Mouse (Mus musculus) frontal cortex, postnatal 10 days (tissue): ENCODE results near the gene Naaa.

Experiments used
- DNase-seq, 2 experiments: peaks; one replicate each; pipeline ENCODE4 v3.0.0; 2022; ENCODE audit warnings: low spot score in 2 of 2, mixed read lengths in 1 of 2

Naaa gene

GRCm38 (mm10) chr5:92277437-92278394 lies at the start of gene Naaa:
Gene Naaa, minus strand, starts transcription at chr5:92278170.
- peak; percentile 63 to 71 for DNase-seq

GRCm38 (mm10) chr5:92327367-92327766 lies 49.4 kb upstream of the Naaa start:
- DNase-seq = no peak

GRCm38 (mm10) chr5:92323264-92323663 lies 45.3 kb upstream of the Naaa start:
- DNase-seq = no peak

GRCm38 (mm10) chr5:92322612-92323011 lies 44.6 kb upstream of the Naaa start:
- DNase-seq = no peak

GRCm38 (mm10) chr5:92321631-92322400 lies 43.8 kb upstream of the Naaa start:
- no peak for DNase-seq

GRCm38 (mm10) chr5:92318596-92318995 lies 40.6 kb upstream of the Naaa start:
- DNase-seq = no peak

GRCm38 (mm10) chr5:92318119-92318518 lies 40.1 kb upstream of the Naaa start:
- no peak for DNase-seq

- DNase-seq = no peak
Observed at GRCm38 (mm10) chr5:92313776-92314175, 35.8 kb upstream of the Naaa start.

GRCm38 (mm10) chr5:92312046-92312715 lies 34.2 kb upstream of the Naaa start:
- peak; percentile 73 to 80 for DNase-seq

GRCm38 (mm10) chr5:92309681-92310511 lies 31.9 kb upstream of the Naaa start, which contains the start of gene Sdad1:
Gene Sdad1, minus strand, starts transcription at chr5:92310479.
- DNase-seq = peak; percentile 92 to 93

- no peak for DNase-seq
Observed at GRCm38 (mm10) chr5:92304291-92304690, 26.3 kb upstream of the Naaa start.

GRCm38 (mm10) chr5:92302149-92302840 lies 24.3 kb upstream of the Naaa start:
- no peak for DNase-seq

GRCm38 (mm10) chr5:92294525-92294924 lies 16.6 kb upstream of the Naaa start:
- DNase-seq = no peak

- DNase-seq = no peak
Observed at GRCm38 (mm10) chr5:92291652-92292414, 13.9 kb upstream of the Naaa start.

GRCm38 (mm10) chr5:92287840-92288239 lies 9.9 kb upstream of the Naaa start:
- DNase-seq = no peak

GRCm38 (mm10) chr5:92283107-92283506 lies 5.1 kb upstream of the Naaa start:
- no peak for DNase-seq

GRCm38 (mm10) chr5:92282571-92282970 lies 4.6 kb upstream of the Naaa start:
- DNase-seq = no peak

- no peak for DNase-seq
Observed at GRCm38 (mm10) chr5:92278942-92279537, 1.1 kb upstream of the Naaa start.

GRCm38 (mm10) chr5:92270496-92270895 lies 7.5 kb downstream of the Naaa start:
- no peak for DNase-seq
